Mouse (Mus musculus): ENCODE measurements at regions not wholly inside any gene's neighbourhood (a gene's known extent, or its start where the extent isn't known, plus 50 kb on each side); places are given as distances from the start of the nearest gene placed in this dataset.
A peak's percentile ranks its signal among the peaks of the same experiment; 100 is the strongest.

GRCm38 (mm10) chr11:27221956-27222355 is 628.2 kb upstream of the Vrk2 start:
- Histone ChIP-seq H3K9ac (ENCODE audit: low read length) (no peak overlapping the region), H3K36me3 (ENCODE audit: control insufficient read depth, insufficient read depth, low read length) (no peaks in the 10 kb centered on the region), H3K4me1 (replicated peaks; ENCODE audit: control insufficient read depth, insufficient read depth) (no peaks in the 10 kb centered on the region), H3K27me3 (ENCODE audit: control insufficient read depth, insufficient read depth, low read length) (no peaks in the 10 kb centered on the region), H3K9me3 (ENCODE audit: control insufficient read depth, low read length) (no peaks in the 10 kb centered on the region), H3K4me3 (ENCODE audit: low read depth, low read length) (no peak overlapping the region), H3K4me2 (replicated peaks; ENCODE audit: low read depth) (no peak overlapping the region), H3K27ac (replicated peaks) (no peak overlapping the region)
- ATAC-seq (ENCODE audit: low FRiP score, low TSS enrichment) (no peak), DNase-seq (ENCODE audit: low spot score) (no peak)
- 54% methylated on average over 1 of the region's 1 CpGs for WGBS
- no peak for TF ChIP-seq CTCF (IDR thresholded peaks at IDR 0.05; ENCODE audit: low read depth)
- no peak for TF ChIP-seq EP300 (optimal IDR thresholded peaks at IDR 0.05)

GRCm38 (mm10) chr11:27219715-27220699 is 626.2 kb upstream of the Vrk2 start:
- no peak overlapping the region for H3K4me3 ChIP-seq (ENCODE audit: low read depth, low read length)
- DNase-seq (ENCODE audit: low spot score) (no peak), ATAC-seq (ENCODE audit: low FRiP score, low TSS enrichment) (no peak)
- no peak overlapping the region for H3K27ac ChIP-seq (replicated peaks)
- WGBS: 30% methylated on average over 6 of the region's 6 CpGs
- no peaks in the 10 kb centered on the region for H3K27me3 ChIP-seq (ENCODE audit: control insufficient read depth, insufficient read depth, low read length)
- no peak overlapping the region for H3K9ac ChIP-seq (ENCODE audit: low read length)
- H3K9me3 ChIP-seq (ENCODE audit: control insufficient read depth, low read length): no peaks in the 10 kb centered on the region
- TF ChIP-seq CTCF (IDR thresholded peaks at IDR 0.05; ENCODE audit: low read depth): peak; percentile 66
- TF ChIP-seq EP300 (optimal IDR thresholded peaks at IDR 0.05): no peak
- H3K36me3 ChIP-seq (ENCODE audit: control insufficient read depth, insufficient read depth, low read length): no peaks in the 10 kb centered on the region
- no peaks in the 10 kb centered on the region for H3K4me1 ChIP-seq (replicated peaks; ENCODE audit: control insufficient read depth, insufficient read depth)
- H3K4me2 ChIP-seq (replicated peaks; ENCODE audit: low read depth): no peak overlapping the region

- H3K27ac ChIP-seq (replicated peaks): 0 out of 2 replicates have a peak overlapping the region, but pooled peaks have one; percentile 24
- H3K4me3 ChIP-seq (ENCODE audit: low read depth, low read length): no peak overlapping the region
- DNase-seq (ENCODE audit: low spot score): peak; percentile 27
- TF ChIP-seq CTCF (IDR thresholded peaks at IDR 0.05; ENCODE audit: low read depth) (no peak), EP300 (optimal IDR thresholded peaks at IDR 0.05) (no peak)
- no peaks in the 10 kb centered on the region for H3K36me3 ChIP-seq (ENCODE audit: control insufficient read depth, insufficient read depth, low read length)
- H3K9me3 ChIP-seq (ENCODE audit: control insufficient read depth, low read length): no peaks in the 10 kb centered on the region
- H3K27me3 ChIP-seq (ENCODE audit: control insufficient read depth, insufficient read depth, low read length): no peaks in the 10 kb centered on the region
- H3K4me2 ChIP-seq (replicated peaks; ENCODE audit: low read depth): no peak overlapping the region
- H3K9ac ChIP-seq (ENCODE audit: low read length): no peak overlapping the region
- peak; percentile 81 for ATAC-seq (ENCODE audit: low FRiP score, low TSS enrichment)
- H3K4me1 ChIP-seq (replicated peaks; ENCODE audit: control insufficient read depth, insufficient read depth): no peaks in the 10 kb centered on the region
- WGBS: 45% methylated on average over 3 of the region's 3 CpGs
These were observed 622.0 kb upstream of the Vrk2 start for GRCm38 (mm10) chr11:27215752-27216151.

- ATAC-seq (ENCODE audit: low FRiP score, low TSS enrichment): no peak
- H3K4me3 ChIP-seq (ENCODE audit: low read depth, low read length): no peak overlapping the region
- H3K9me3 ChIP-seq (ENCODE audit: control insufficient read depth, low read length): no peaks in the 10 kb centered on the region
- no peak overlapping the region for H3K4me2 ChIP-seq (replicated peaks; ENCODE audit: low read depth)
- 82% methylated on average over 17 of the region's 17 CpGs for WGBS
- H3K36me3 ChIP-seq (ENCODE audit: control insufficient read depth, insufficient read depth, low read length): no peaks in the 10 kb centered on the region
- H3K27me3 ChIP-seq (ENCODE audit: control insufficient read depth, insufficient read depth, low read length): no peaks in the 10 kb centered on the region
- DNase-seq (ENCODE audit: low spot score): no peak
- TF ChIP-seq EP300 (optimal IDR thresholded peaks at IDR 0.05) (no peak), CTCF (IDR thresholded peaks at IDR 0.05; ENCODE audit: low read depth) (no peak)
- H3K27ac ChIP-seq (replicated peaks): no peak overlapping the region
- no peak overlapping the region for H3K9ac ChIP-seq (ENCODE audit: low read length)
- H3K4me1 ChIP-seq (replicated peaks; ENCODE audit: control insufficient read depth, insufficient read depth): no peaks in the 10 kb centered on the region
These were observed 609.8 kb upstream of the Vrk2 start for GRCm38 (mm10) chr11:27203330-27204214.

- DNase-seq (ENCODE audit: low spot score): no peak
- H3K4me3 ChIP-seq (ENCODE audit: low read depth, low read length): no peak overlapping the region
- ATAC-seq (ENCODE audit: low FRiP score, low TSS enrichment): no peak
- no peaks in the 10 kb centered on the region for H3K9me3 ChIP-seq (ENCODE audit: control insufficient read depth, low read length)
- TF ChIP-seq CTCF (IDR thresholded peaks at IDR 0.05; ENCODE audit: low read depth) (no peak), EP300 (optimal IDR thresholded peaks at IDR 0.05) (no peak)
- no peak overlapping the region for H3K4me2 ChIP-seq (replicated peaks; ENCODE audit: low read depth)
- no peaks in the 10 kb centered on the region for H3K36me3 ChIP-seq (ENCODE audit: control insufficient read depth, insufficient read depth, low read length)
- no peak overlapping the region for H3K27ac ChIP-seq (replicated peaks)
- no peak overlapping the region for H3K9ac ChIP-seq (ENCODE audit: low read length)
- no peaks in the 10 kb centered on the region for H3K4me1 ChIP-seq (replicated peaks; ENCODE audit: control insufficient read depth, insufficient read depth)
- no peaks in the 10 kb centered on the region for H3K27me3 ChIP-seq (ENCODE audit: control insufficient read depth, insufficient read depth, low read length)
- 50% methylated on average over 2 of the region's 2 CpGs for WGBS
These were observed 590.2 kb upstream of the Vrk2 start for GRCm38 (mm10) chr11:27184035-27184434.
